Mouse (Mus musculus) thymus, postnatal 36 days (tissue): ENCODE results near the gene Cd244a.
A peak's percentile ranks its signal among the peaks of the same experiment; 100 is the strongest.

Source experiments
- DNase-seq, 2 experiments: peaks; one replicate each; pipeline ENCODE4 v3.0.0; 2022; ENCODE audit warnings: mixed read lengths in 2 of 2

Gene Cd244a

GRCm38 (mm10) chr1:171558898-171559297 lies at the start of gene Cd244a:
Gene Cd244a (plus strand): TSS chr1:171559193.
- no peak for DNase-seq

DNA sequence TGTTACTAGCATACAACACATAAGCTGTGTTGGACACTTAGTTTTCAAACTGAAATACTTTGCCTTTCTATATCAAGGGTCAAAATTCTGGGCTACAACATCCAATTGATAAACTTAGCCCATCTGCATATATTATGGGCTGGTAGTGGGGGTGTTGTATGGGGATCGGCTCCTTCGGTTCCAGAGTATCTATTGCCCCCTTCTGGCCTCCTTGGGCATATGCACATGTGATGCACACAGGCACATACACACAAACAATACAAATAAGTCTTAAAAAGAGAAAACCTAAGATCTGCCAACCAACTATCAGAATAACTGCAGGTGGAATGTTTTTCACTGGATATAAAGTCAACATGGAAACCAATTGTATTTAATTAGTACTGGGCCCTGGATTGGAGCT lies 45.8 kb upstream of the Cd244a start:
- DNase-seq = no peak

DNA sequence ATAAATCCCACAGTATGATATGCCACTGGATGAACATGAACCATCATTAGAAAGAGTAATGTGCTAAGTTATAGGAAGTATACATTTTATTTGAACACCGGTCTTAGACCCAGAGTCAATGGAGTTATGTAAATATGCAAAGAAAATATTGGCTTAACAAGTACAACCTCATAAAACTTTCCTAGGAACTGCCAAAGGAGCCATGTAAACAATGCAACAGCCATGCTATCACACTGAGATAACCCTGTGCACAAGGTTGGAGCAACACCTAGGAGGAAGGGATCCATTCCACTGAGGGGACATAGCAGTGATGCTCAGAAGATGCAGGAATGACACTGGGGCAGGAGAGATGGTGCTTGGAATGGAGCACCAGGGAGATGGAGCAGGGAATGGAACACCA lies 45.2 kb upstream of the Cd244a start:
- DNase-seq = no peak

DNA sequence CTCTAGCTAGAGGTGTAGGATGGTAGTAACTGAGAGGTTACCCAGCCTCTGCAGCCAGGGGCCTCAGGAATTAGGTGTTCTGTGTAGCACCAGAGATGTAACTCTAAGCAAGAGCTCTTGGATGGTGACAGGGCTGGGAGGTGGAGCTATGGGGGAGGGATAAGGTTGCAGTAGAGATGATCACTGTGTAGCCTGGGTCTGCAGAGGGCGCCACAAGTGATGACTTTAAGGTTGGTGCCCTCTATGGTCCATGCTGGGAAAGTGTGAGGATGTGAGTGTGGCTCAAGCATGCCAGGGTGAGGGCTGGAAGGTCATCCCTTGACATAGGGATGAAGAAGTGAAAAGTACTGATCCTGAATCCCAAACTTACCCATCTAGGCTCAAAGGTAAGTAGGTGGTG lies 44.0 kb upstream of the Cd244a start:
- DNase-seq = peak; percentile 30 to 39

DNA sequence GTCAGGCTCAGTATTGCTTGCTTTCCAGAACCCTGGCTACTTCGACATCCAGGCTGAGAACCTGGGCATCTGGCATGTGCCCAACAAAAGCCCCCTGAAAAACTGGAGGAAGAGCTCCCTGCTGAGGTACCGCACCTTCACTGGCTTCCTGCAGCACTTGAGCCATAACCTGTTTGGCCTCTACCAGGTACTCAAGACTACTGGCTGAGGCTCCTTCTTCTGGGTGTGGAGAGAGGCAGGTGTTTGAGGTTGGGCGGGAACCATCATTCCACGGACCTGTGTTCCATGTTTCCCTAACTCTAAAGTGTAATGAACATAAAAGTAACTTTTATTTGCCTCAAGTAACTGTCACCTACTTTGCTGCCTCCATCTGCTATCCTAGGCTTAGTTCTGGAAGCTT lies 43.4 kb upstream of the Cd244a start:
- no peak for DNase-seq

- DNase-seq = no peak
These were observed 27.6 kb upstream of the Cd244a start for GRCm38 (mm10) chr1:171531367-171531766.

GRCm38 (mm10) chr1:171532830-171533229 lies 26.2 kb upstream of the Cd244a start:
- DNase-seq = peak in 1 of 2 experiments; percentile 13

GRCm38 (mm10) chr1:171534557-171534956 lies 24.4 kb upstream of the Cd244a start:
- DNase-seq = no peak

GRCm38 (mm10) chr1:171535194-171535593 lies 23.8 kb upstream of the Cd244a start, which contains the start of gene Itln1:
Gene Itln1 (minus strand): TSS chr1:171535294.
- no peak for DNase-seq

GRCm38 (mm10) chr1:171540694-171541093 lies 18.3 kb upstream of the Cd244a start:
- DNase-seq = no peak

DNA sequence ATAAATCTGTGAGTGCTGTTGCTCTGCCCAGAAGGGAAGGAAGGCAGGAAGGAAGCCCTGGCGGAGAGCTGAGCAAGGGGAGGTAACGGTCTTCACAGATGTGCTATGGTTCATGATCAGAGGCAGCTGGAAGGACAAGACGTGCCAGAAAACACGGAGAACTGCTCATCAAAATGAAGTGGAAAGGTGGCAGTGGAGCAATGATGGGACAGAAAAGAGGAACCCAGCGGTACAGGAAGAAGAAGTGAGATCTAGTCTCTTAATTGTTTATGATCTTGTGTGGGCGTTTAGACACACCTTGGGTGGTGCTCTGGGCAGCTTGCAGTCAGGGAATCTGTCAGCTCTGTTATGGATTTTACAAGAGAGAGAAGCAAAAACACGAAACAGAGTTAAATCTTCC lies 7.7 kb upstream of the Cd244a start:
- DNase-seq = peak in 1 of 2 experiments; percentile 16

DNA sequence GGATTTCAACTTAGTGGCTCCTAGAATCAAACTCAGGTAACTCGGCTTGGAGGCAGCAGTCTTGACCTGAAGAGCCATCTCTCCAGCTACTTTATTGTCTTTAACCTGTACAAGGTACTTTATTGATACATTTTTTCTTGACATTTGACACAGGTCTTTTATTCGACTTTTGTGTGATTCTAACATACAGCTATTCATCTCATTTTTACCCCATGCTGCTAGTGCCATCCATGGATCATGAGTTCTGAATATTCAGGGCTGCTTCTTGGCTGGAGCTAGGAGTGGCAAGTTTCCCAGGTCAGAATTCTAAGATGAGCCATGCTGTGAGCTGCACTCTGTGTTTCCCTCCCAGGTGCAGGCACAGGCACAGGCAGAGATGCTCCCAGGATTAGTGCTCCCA lies 6.8 kb upstream of the Cd244a start:
- DNase-seq = no peak

- DNase-seq = no peak
These were observed 5.3 kb upstream of the Cd244a start for GRCm38 (mm10) chr1:171553359-171554341.

DNA sequence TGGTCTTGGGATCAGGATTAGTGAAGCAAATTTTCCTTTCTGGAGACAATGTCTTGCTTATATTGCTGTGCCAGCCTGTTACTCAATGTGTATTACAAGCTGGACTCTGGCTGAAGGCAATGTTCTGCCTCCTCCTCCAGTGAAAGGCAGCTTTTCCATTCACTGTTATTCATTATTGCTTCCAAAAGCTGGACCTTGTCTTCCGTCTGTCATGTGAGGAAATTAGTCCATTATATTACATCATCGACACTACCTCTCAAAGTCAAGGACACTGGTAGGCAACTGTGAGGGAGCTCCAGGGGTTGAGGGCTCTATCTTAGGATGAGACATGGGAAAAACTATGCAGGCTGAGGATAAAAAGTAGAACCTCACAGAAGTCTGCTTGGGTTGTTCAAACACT lies 2.6 kb upstream of the Cd244a start:
- DNase-seq = no peak

- DNase-seq = no peak
These were observed 586 bp upstream of the Cd244a start for GRCm38 (mm10) chr1:171558407-171558806.

DNA sequence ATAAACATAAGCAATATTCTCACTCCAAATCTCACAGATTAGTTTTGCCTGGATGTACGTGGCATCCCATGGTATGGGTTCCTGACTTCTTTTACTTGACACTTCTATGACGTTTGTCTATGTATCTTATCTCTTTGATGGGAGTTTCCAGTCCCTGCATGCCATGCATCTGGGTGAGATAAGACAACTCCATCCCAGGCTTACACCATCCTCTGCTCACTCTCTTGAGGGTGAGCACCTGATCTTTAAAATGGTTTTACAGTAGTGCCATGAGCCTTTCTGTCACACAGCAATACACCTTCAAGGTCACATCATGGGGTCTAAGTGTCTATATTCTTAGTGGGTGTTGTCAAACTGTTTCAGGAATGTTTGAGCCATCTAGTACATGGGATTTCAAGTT lies 1.3 kb downstream of the Cd244a start:
- DNase-seq = no peak

GRCm38 (mm10) chr1:171561200-171561599 lies 2.2 kb downstream of the Cd244a start:
- no peak for DNase-seq

GRCm38 (mm10) chr1:171561639-171562225 lies 2.7 kb downstream of the Cd244a start:
- DNase-seq = no peak

DNA sequence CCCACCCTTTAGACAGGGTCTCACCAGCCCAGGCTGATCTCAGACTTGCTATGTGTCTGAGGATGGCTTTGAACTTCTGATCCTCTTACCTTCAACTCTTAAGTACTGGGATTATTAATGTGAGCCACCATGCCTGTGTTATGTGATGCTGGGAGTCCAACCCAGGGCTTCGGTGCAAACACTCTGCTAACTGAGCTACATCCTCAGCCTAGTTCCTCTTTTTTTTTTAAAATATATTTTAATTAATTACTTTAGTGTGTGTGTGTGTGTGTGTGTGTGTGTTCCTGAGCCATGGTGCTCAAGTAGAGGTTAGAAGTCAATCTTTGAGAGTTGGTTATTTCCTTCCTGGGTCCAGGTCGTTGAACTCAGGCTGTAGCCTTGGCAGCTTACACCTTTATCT lies 4.0 kb downstream of the Cd244a start:
- no peak for DNase-seq

GRCm38 (mm10) chr1:171564247-171564646 lies 5.3 kb downstream of the Cd244a start:
- peak; percentile 32 to 41 for DNase-seq

DNA sequence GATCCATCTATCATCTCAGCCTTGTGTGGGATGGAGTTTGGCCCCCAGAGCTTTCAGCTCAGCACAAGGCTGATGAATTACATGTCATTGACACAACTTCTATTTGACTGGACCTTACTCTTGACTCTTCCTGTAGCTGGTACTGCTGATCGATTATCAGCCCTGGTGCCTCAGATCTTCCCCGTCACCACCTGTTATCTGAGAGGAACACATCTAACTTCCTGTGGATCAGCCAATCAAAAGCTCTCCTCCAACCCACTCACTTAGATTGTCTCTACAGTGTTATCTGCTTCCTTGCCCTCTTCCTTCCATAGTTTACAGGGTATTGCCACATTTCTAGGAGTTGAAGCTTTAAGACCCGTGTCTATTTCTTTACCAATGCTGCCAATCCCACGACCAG lies 6.9 kb downstream of the Cd244a start:
- DNase-seq = no peak

- DNase-seq = peak; percentile 52 to 53
These were observed 7.8 kb downstream of the Cd244a start for GRCm38 (mm10) chr1:171566777-171567176.

- no peak for DNase-seq
These were observed 9.4 kb downstream of the Cd244a start for GRCm38 (mm10) chr1:171568436-171568835.

GRCm38 (mm10) chr1:171577168-171577567 lies 18.2 kb downstream of the Cd244a start:
- DNase-seq = no peak
